Mouse (Mus musculus) liver, adult (tissue): ENCODE measurements around the gene Rpp25l.

ENCODE experiments used
- GATA4 ChIP-seq: IDR thresholded peaks from 2 replicates; pipeline ENCODE4 v1.6.1; 2014; ENCODE audit warnings: mild to moderate bottlenecking, low read length; ENCODE audit not compliant: insufficient replicate concordance

Rpp25l gene

GRCm38 (mm10) chr4:41713197-41714067 lies at the start of gene Rpp25l:
TSS of gene Rpp25l (minus strand) at chr4:41713534.
- no peak; the same call in 1 of the 2 replicates for TF ChIP-seq GATA4

GRCm38 (mm10) chr4:41762099-41762687 lies 48.9 kb upstream of the Rpp25l start:
- no peak for TF ChIP-seq GATA4

DNA sequence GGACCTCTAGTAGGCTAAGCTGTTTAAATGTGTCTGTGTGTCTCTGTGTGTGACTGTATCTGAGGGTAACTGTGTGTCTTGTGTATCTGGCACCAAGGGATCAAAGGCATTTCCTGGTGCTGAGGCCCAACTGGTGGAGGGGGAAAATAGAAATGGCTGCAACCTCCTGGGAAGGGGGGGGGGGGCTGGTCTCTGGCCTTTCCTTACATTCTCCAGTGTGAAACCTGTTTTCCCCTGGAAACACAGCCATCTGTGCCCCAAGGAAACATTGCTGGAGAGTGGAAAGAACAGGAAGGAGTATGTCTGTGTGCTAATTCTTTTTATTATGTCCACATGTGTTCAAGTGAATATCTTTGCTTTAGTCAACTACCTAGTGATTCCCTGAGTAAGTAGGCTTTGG lies 48.3 kb upstream of the Rpp25l start:
- no peak for TF ChIP-seq GATA4

- no peak for TF ChIP-seq GATA4
Measured at GRCm38 (mm10) chr4:41760911-41761310, 47.6 kb upstream of the Rpp25l start.

- TF ChIP-seq GATA4, result no peak
Measured at GRCm38 (mm10) chr4:41760288-41760721, 47.0 kb upstream of the Rpp25l start.

- TF ChIP-seq GATA4, result no peak
Measured at GRCm38 (mm10) chr4:41759656-41760287, 46.4 kb upstream of the Rpp25l start.

GRCm38 (mm10) chr4:41759206-41759605 lies 45.9 kb upstream of the Rpp25l start:
- no peak for TF ChIP-seq GATA4

DNA sequence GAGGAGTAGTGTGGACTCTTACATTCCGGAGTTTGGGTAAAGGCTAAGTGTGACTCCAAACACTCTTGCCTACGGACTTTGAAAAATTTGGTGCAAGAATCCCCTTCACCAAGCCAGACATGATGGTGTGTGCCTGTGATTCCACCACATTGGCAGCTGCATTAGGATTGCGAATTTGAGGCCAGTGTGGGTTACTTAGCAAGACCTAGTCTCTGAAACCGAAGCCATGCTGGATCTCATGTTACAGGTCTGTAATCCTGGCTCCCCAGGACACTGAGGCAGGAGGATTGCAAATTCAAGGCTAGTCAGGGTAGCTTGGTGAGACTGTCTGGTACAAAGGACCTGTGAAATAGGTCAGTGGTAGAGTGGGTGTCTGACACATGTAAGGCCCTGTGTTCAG lies 45.4 kb upstream of the Rpp25l start:
- no peak for TF ChIP-seq GATA4

DNA sequence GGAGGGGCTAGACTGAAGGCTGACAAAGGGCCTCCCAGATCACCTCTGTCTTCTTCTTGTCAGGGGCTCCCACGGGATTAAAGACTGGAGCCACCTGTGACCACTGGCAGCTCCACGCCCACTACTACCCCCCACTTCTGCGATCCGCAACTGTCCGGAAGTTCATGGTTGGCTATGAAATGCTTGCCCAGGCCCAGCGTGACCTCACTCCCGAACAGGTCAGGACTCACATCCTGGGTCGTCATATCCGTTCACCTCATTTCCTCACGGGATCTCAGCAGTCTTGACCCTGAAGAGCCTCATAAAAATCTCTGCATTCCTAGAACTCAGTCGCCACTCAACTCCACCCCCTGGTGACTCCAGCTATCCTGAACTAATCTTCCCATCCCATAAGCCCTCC lies 44.7 kb upstream of the Rpp25l start:
- TF ChIP-seq GATA4, result no peak

- TF ChIP-seq GATA4, result no peak
Measured at GRCm38 (mm10) chr4:41757321-41757720, 44.0 kb upstream of the Rpp25l start.

DNA sequence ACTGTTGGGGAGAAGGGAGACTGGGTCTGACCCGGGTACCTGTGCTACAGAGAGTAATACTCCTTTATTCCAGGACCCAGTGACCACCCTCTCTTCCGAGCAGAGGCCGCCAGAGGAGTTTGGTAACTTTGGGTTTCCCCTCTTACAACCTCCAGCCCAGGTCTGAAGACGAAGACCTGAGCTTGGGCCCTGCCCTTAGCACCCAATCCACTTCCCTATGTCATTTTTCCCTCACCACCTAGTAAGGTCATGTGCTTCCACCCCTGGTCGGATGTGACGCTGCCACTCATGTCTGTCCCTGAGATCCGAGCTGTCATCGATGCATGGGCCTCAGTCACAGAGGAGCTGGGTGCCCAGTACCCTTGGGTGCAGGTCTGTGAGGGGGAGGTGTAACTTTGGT lies 43.1 kb upstream of the Rpp25l start:
- no peak for TF ChIP-seq GATA4

DNA sequence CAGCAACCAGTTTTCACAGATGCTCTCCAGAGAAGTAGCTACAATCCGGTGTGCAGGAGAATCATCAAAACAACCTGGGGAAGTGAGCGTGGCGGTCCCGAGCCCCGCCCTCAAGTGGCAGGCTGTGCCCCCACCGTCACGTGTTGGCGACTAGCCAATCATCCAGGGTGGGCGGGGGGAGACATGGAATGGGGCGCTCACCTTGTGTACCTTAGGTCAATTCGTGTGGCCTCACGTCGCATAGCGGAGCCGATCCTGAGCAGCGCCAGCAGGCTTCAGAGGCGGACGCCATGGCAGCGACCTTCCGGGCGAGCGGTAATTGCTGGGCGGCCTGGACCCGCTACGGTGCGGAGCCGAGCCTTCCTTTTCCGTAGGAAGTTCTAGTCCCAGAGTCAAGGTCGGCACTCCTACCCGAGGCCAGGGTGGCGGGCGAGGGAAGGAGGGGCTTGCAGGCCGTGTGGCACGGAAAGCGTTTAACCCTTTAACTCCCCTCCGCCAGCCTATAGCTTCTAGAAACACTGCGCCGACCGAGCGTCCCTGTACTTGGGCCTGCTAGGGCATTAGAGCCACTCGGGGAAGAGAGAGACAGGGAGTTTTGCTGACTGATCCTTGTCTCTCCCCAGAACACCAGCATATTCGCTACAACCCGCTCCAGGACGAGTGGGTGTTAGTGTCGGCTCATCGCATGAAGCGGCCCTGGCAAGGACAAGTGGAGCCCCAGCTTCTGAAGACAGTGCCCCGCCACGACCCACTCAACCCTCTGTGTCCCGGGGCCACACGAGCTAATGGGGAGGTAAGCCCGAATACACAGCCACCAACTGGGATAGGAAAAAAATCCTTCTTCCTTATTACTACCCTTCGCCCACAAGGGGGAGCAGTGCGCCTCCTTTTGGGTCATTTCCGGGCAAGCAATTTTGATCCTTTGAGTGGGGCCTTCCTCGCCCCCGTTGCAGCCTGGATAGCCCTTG lies 42.3 kb upstream of the Rpp25l start, which contains the start of gene Sigmar1:
Gene Sigmar1, minus strand, starts transcription at position 820 of the 968 bp plus-strand sequence.
- TF ChIP-seq GATA4, result peak; percentile 33; the same call in 1 of the 2 replicates

DNA sequence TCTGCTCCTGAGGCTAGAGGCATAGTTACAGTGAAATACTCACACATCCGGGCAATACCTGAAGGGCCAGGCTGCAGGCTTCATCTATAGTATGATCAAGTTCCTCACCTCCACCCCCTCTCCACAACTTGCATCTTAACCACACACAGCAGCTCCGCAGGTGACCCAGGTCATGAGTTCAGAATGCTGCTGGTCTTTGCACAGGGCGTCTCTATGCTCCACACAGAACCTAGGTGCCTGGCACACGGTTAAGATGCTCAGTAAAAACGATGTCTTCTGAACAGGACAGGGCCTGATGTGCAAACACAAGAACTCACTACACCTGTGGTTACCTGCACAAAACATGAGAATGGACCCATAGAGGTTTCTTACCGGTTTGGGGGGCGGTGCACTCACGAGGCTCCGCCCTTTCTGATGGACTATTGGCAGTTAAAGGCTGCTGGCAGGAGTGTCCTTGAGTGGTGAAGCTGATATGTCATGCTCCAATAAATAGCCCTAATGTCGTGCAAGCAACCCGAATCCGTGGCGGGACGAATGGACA lies 41.5 kb upstream of the Rpp25l start, which contains the start of gene Galt:
Gene Galt, plus strand, starts transcription at position 432 of the 541 bp plus-strand sequence.
- TF ChIP-seq GATA4, result no peak

GRCm38 (mm10) chr4:41745021-41745420 lies 31.7 kb upstream of the Rpp25l start:
- TF ChIP-seq GATA4, result no peak
